Mouse (Mus musculus) layer of hippocampus, postnatal 14 days (tissue): Measurements from ENCODE around the gene Gm28269. TPM values are rescaled to one million over a fixed set of nuclear protein-coding genes. Genes with fewer than 3 reads are reported as not detected.

Experiments
- DNase-seq, 2 experiments: peaks; one replicate each; pipeline ENCODE4 v3.0.0; 2021 to 2022; ENCODE audit warnings: low spot score in 2 of 2, mixed read lengths in 1 of 2
- long read RNA-seq, 2 experiments: library from polyadenylated mRNA; stranded (forward); transcript quantifications; one replicate each; pipeline ENCODE4 v2.0.0; 2021
- total RNA-seq, 2 experiments: library from RNA; stranded (reverse); gene quantifications; 2 replicates each; pipeline ENCODE4 v1.2.3; 2021

Gm28269 gene
- not detected for total RNA-seq
- long read RNA-seq, experiment 1 = 0 reads
- long read RNA-seq, experiment 2 = 0 reads

DNA sequence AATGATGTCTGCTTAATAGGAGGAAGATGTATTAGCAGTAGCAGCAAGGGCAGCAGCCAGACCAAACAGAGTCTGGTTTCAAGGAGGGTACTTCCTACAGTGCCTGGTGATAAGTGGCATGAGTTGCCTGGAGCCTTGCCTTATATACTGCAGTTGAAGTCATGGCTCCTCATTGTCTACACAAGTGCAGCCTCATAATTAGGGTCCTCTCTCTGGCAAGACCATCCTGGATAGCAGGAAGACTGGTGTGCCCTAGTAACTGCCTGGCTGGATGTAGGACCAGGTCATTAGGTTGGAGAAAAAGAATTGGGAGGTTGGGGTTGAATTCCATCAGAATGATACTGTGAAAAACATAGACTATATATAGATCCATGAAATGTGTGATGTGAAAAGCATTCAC is at the start of gene Gm28269:
Gene Gm28269 (minus strand): TSS at position 101 of the 400 bp plus-strand sequence.
- DNase-seq = no peak

DNA sequence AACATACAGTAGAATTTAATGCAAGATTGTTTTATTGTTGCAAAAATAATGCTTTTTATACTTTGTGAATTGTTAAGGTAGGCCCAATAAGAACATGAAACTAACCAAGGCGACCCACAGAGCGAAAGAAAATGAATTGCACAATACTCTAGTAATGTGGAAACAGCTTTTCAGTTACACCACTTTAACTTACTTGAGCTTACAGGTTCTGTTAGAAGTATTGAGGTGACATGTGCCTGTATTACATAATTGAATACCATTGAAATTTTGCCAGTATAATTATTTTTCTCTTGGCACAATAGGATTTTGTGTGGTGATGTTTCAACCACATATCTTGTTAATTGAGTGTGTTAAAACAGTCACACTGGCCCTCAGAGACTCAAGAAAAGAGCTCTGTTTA is 28.0 kb downstream of the Gm28269 start:
- DNase-seq = no peak

DNA sequence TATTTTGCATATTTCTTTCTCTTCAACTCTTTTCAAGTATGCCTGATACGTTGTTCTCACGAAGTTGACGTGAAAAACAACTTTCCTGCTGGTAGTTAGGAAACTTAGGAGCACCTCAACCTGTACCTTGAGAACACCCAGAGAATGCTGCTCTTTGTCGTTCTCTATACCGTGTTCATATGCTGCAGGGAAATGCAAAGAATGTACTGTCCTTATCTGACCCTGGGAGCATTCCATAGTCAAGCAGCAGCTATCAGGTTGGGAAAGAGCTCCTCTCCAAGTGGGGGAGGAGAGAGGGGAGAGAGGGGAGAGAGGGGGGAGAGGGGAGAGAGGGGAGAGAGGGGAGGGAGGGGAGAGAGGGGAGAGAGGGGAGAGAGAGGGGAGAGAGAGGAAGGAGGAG is 29.6 kb downstream of the Gm28269 start:
- DNase-seq = no peak

DNA sequence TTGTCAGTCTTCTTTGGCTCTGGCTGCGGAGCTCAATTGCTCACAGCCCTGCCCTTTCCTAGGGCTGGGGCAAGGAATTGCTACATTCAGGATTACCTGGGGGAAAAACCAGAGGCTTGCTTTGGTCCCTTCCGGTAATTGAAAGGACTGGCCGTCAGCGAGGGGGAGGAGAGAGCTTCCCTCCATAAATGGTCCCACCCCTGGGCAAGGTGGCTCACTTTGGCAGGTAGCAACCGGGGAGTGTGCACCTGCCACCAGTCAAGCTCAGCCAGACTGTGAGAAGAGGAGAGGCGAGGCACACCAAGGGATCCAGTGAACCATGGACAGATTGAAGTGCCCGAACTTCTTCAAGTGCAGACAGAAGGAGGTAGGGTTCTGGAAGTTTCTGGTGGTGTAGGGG is 30.1 kb downstream of the Gm28269 start, which contains the start of gene Slc6a14:
Gene Slc6a14 (plus strand): TSS at position 68 of the 400 bp plus-strand sequence.
- no peak for DNase-seq

DNA sequence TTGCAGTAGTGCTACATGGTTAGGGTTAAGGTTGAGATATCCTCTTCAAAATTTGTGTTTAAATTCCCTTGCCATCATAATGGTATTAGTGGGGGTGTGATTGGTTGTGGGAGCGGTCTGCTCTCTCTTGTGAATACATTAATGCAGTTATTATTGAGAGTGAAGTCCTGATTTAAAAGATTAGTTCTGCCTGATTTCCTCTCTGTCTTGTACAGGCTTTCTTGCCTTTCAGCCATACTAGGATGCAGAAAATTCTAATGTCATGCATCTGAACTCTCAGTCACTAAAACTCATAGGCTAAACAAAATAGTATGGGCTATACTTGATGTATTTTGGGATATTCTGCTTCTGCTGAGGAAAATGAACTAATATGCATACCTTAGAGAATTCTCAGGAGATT is 40.4 kb downstream of the Gm28269 start:
- no peak for DNase-seq

DNA sequence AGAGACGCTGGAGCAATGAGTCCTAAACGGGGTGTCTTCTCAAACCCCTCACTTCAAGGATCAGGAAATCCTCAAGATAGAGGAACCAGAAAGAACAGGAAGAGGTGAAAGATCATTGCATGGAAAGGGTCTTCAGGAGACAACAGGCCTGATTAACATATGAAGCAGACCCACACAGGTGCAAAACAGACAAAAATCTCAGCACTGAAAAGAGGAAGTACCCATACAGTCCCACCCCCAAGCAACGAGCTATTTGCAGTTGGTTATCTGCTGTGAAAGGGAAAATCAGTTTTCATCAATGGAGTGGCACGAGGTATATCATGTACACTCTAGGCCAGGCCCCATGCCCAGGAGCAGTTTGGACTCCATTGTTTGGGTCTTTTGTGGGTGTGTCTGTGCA is 43.3 kb downstream of the Gm28269 start:
- no peak for DNase-seq

DNA sequence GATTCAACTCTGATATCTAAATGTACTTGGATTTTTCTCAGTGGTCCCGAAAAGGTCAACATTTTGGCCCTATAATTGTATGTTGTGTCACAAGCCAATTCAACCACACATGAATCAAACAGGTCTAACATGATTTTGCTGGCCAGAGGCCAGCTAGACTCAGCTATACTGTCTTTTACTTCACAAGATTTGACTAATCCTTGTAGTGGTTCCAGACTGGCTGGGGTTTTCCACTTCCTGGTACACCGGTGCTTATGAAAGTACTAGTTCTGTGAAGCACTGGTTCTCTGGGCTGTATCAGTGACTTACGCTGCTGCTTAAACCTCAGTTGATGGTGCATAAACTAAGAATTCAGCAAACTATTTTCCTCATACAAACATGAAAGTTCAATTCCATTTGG is 49.2 kb downstream of the Gm28269 start:
- DNase-seq = no peak

DNA sequence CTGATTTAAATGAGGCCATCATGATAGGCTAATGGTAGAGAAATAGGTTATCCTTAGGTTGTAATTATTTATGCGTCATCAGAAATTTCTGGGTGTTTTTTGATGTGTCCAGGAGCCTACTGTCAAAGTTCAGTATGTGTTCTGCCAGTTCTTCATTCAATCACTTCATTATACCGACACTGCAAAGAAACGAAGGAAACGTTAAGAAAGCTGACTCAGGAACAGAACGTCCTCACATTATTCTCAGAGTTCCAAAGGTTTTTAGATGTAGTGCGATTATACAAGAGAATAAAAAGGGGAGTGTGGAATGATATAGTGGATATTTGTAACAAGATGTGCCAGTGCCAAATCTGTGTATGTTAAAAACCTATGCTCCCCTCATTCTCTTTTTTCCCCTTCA is 49.7 kb downstream of the Gm28269 start:
- DNase-seq = no peak

Other genes starting within 250 kb of the Gm28269 start
- not detected for gene Slc6a14, start 30.2 kb downstream of the Gm28269 start, total RNA-seq